Mouse (Mus musculus): ENCODE measurements at regions not wholly inside any gene's neighbourhood (a gene's known extent, or its start where the extent isn't known, plus 50 kb on each side); places are given as distances from the start of the nearest gene placed in this dataset.

DNA sequence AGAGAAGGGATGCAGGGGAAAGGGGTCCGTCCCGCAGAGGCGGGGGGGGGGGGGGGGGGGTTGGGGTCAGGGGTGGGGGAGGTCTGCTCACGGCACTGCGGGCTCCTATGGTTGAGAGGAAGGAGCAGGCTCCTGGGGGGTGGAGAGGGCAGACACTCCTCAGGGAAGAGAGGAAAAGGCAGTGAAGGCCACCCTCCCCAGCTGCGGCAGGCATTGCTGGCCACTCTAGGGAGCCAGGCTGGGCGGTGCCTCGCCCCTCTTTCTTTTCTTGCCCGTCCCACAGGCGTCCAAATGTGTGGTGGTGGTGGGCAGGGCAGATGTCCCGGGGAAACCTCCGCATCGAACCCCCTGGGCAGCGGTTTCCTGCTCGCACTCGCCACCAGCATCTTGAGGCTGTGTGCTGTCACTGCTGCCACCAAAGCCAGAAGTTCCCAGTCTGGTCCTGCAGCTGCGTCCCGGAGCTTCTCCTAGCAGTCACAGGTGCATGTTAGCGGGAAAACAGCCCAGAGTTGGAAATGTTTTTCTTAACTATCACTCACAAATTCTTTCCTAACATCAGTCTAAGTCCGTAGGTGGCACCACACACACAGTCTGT, 110.4 kb downstream of the Dsel start:
- Histone ChIP-seq H3K4me1 (ENCODE audit: insufficient read depth) (no peaks in the 10 kb centered on the region), H3K4me3 (ENCODE audit: low read depth, low read length) (no peak overlapping the region), H3K36me3 (ENCODE audit: insufficient read depth) (no peaks in the 10 kb centered on the region), H3K9me3 (ENCODE audit: low read depth, low read length) (no peaks in the 10 kb centered on the region), H3K4me2 (peak overlapping the region; percentile 29; the same call in 1 of the 2 replicates), H3K9ac (no peak overlapping the region), H3K27ac (ENCODE audit: low read depth) (no peak overlapping the region), H3K27me3 (ENCODE audit: insufficient read depth, low read length) (no peaks in the 10 kb centered on the region)
- DNase-seq (no peak), ATAC-seq (ENCODE audit: insufficient read depth) (no peak)
- 10% methylated on average over 13 of the region's 20 CpGs for WGBS
- no peak for TF ChIP-seq CTCF (IDR thresholded peaks at IDR 0.05; ENCODE audit: low read depth)
